ENCODE assay signal across 9 mouse cellular contexts in the genomic region with DNA sequence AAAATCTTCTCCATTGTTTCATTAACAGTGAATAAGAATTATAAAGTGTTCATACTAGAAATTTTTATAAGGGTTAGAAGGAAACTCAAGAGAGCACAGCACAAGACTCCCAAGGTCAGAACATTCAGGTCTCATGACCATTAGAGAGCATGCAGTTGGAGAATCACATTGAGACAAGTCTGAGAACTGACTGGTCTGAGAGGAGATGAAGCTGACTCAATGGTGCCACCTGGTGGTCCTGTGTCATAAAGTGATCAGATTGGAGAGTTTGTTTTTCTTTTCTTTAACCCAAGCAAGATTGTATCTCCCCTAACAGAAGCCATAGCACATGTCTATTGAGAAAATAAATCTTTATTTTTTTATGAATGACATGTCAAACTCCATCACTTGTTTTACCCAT.
DNase-seq lines count a peak whose midpoint lies in the region; ATAC-seq and TF ChIP-seq lines count a peak whose summit lies in the region.
"Had no signal": no experiment of that assay in that cellular context is flagged by ENCODE, and none has a peak within 500 bp of the region (broad histone marks: within the 10 kb centered on the region; RNA-seq: fewer than 3 reads in every experiment).

No protein-coding gene starts in this region.

- H3K9ac ChIP-seq in MEL (ENCODE audit: control insufficient read depth, low read depth, low read length, poor library complexity, severe bottlenecking): no peak overlapping the region
- H3K9ac ChIP-seq: heart, embryonic 15.5 days had no signal

- TF ChIP-seq EP300 in MEL (IDR thresholded peaks at IDR 0.05; ENCODE audit: low read depth in 1 of 2, low read length in 2 of 2): no peak

- no peak overlapping the region for H3K4me3 ChIP-seq in MEL (ENCODE audit: control insufficient read depth in 1 of 2, insufficient read depth in 1 of 2, low read depth in 2 of 2, low read length in 2 of 2)
- no peak overlapping the region for H3K4me3 ChIP-seq in lung, adult 2 months (replicated peaks; ENCODE audit: extremely low read depth, low read depth, low read length)
- H3K4me3 ChIP-seq: heart, embryonic 15.5 days had no signal

- intact Hi-C loops in heart, postnatal 36 days (cut with DNase I): no loop called here

- TF ChIP-seq RAD21 in MEL (IDR thresholded peaks at IDR 0.05; ENCODE audit: low read depth, low read length): peak; percentile 62

- no peaks in the 10 kb centered on the region for H3K36me3 ChIP-seq in MEL (ENCODE audit: control insufficient read depth in 1 of 2, insufficient read depth in 2 of 2, low read length in 2 of 2)
- H3K36me3 ChIP-seq: heart, embryonic 15.5 days had no signal

- H3K79me2 ChIP-seq in MEL (ENCODE audit: control insufficient read depth, insufficient read depth, low read length, poor library complexity): no peaks in the 10 kb centered on the region

- no peaks in the 10 kb centered on the region for H3K4me1 ChIP-seq in MEL (ENCODE audit: control insufficient read depth in 1 of 2, insufficient read depth in 2 of 2, low read length in 2 of 2)
- H3K4me1 ChIP-seq in lung, adult 2 months (ENCODE audit: control insufficient read depth, insufficient read depth, low read length): no peaks in the 10 kb centered on the region
- H3K4me1 ChIP-seq: heart, embryonic 15.5 days had no signal

- peak; percentile 55 to 62 (median 56) for TF ChIP-seq CTCF in MEL (IDR thresholded peaks at IDR 0.05 in 2 of 3, conservative IDR thresholded peaks at IDR 0.05 in 1 of 3; ENCODE audit: control insufficient read depth in 1 of 3, insufficient read depth in 1 of 3, low read depth in 2 of 3, low read length in 3 of 3, poor library complexity in 1 of 3, severe bottlenecking in 1 of 3)
- TF ChIP-seq CTCF in lung, adult 2 months (IDR thresholded peaks at IDR 0.05; ENCODE audit: insufficient read depth, low read length): peak; percentile 50

- H3K9me3 ChIP-seq in MEL (replicated peaks; ENCODE audit: insufficient read depth, low read length): no peaks in the 10 kb centered on the region
- H3K9me3 ChIP-seq: heart, embryonic 15.5 days had no signal

- no peaks in the 10 kb centered on the region for H3K27me3 ChIP-seq in MEL (ENCODE audit: control insufficient read depth in 1 of 2, insufficient read depth in 2 of 2, low read length in 2 of 2)

- peak; percentile 58 for DNase-seq in MEL (ENCODE audit: low read depth, low spot score)
- peak; percentile 80 for DNase-seq in adrenal gland, postnatal 10 days
- DNase-seq in embryo, embryonic 9.5 days (ENCODE audit: extremely low spot score): peak; percentile 60
- DNase-seq in heart, postnatal 36 days: peak; percentile 16 to 36
- DNase-seq in layer of hippocampus, adult 18-20 months (ENCODE audit: low spot score in 2 of 2): peak; percentile 60 to 87
- DNase-seq in lung, adult 2 months: peak; percentile 32
- peak; percentile 30 for DNase-seq in retina, adult 2 months (ENCODE audit: low read depth, low spot score)

- no peak for ATAC-seq in inflammation-experienced regulatory T-cells, adult 6 months

- TF ChIP-seq POLR2A in MEL (IDR thresholded peaks at IDR 0.05; ENCODE audit: control insufficient read depth in 1 of 2, insufficient read depth in 1 of 2, low read depth in 1 of 2, low read length in 2 of 2, poor library complexity in 1 of 2): no peak
- no peak for TF ChIP-seq POLR2A in lung, adult 2 months (IDR thresholded peaks at IDR 0.05; ENCODE audit: borderline replicate concordance, extremely low read depth, low read depth, low read length)

- no peak overlapping the region for H3K27ac ChIP-seq in MEL (ENCODE audit: control insufficient read depth, low read depth, low read length)
- H3K27ac ChIP-seq: heart, embryonic 15.5 days had no signal

TF ChIP-seq in MEL, 35 proteins besides CTCF, POLR2A, EP300 and RAD21:
- peak; percentile 68 for TF ChIP-seq SMC3 (IDR thresholded peaks at IDR 0.05; ENCODE audit: low read depth, low read length)
- TF ChIP-seq ZKSCAN1 (IDR thresholded peaks at IDR 0.05; ENCODE audit: low read depth, low read length): no peak
- TF ChIP-seq ZC3H11A (IDR thresholded peaks at IDR 0.05; ENCODE audit: low read depth, low read length): peak; percentile 44

Comparison
In these comparisons a context has a peak if more than half of its experiments do, and no peak if none do; other contexts are left out.
1. DNase-seq: peak in every context shown above with its lines; median percentile 80 in adrenal gland, postnatal 10 days; 74 in layer of hippocampus, adult 18-20 months; 60 in embryo, embryonic 9.5 days; 58 in MEL; 32 in lung, adult 2 months; 30 in retina, adult 2 months; 26 in heart, postnatal 36 days.